8 mouse cellular contexts compared by ENCODE assay signal in the genomic region with DNA sequence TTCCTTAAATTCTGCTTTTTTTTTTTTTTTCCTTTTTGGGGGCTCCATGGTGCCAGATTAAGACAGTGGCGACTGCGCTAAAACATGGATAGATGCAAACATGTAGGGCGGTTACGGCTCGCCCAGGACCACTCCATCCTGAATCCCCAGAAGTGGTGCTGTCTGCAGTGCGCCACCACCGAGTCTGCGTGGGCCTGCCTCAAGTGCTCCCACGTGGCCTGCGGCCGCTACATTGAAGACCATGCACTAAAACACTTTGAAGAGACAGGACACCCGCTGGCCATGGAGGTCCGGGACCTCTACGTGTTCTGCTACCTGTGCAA. TPM values are rescaled to one million over a fixed set of nuclear protein-coding genes. Genes with fewer than 3 reads are reported as not detected.
DNase-seq lines count a peak whose midpoint lies in the region; ATAC-seq lines count a peak whose summit lies in the region.

No protein-coding gene starts in this region.

- peak overlapping the region; percentile 51; the same call in 1 of the 2 replicates for H3K9ac ChIP-seq in kidney, embryonic 14.5 days (ENCODE audit: low read depth, low read length)
- H3K9ac ChIP-seq in embryonic facial prominence, embryonic 11.5 days (replicated peaks; ENCODE audit: low read length), result peak overlapping the region; percentile 61; the same call in 1 of the 2 replicates
- H3K9ac ChIP-seq in hindbrain, embryonic 13.5 days, result peak overlapping the region; percentile 66
- peak overlapping the region; percentile 61; the same call in 1 of the 2 replicates for H3K9ac ChIP-seq in midbrain, embryonic 13.5 days (replicated peaks)

- H3K27ac ChIP-seq in kidney, embryonic 14.5 days (ENCODE audit: low read depth, low read length), result no peak overlapping the region
- no peak overlapping the region for H3K27ac ChIP-seq in embryonic facial prominence, embryonic 11.5 days (replicated peaks; ENCODE audit: low read depth, low read length)
- H3K27ac ChIP-seq in hindbrain, embryonic 13.5 days, result no peak overlapping the region
- H3K27ac ChIP-seq in midbrain, embryonic 13.5 days, result no peak overlapping the region

- WGBS in kidney, embryonic 14.5 days, result 10% methylated on average over 14 of the region's 14 CpGs
- WGBS in embryonic facial prominence, embryonic 11.5 days, result 6% methylated on average over 14 of the region's 14 CpGs
- WGBS in hindbrain, embryonic 13.5 days, result 10% methylated on average over 14 of the region's 14 CpGs
- WGBS in midbrain, embryonic 13.5 days, result 12% methylated on average over 14 of the region's 14 CpGs

- peaks cover 2% of the 10 kb centered on the region; the same call in 1 of the 2 replicates for H3K36me3 ChIP-seq in kidney, embryonic 14.5 days (ENCODE audit: control insufficient read depth, insufficient read depth, low read length)
- H3K36me3 ChIP-seq in embryonic facial prominence, embryonic 11.5 days (replicated peaks; ENCODE audit: control insufficient read depth, insufficient read depth, low read depth, low read length), result no peaks in the 10 kb centered on the region; the same call in 1 of the 2 replicates
- H3K36me3 ChIP-seq in hindbrain, embryonic 13.5 days, result peaks cover 17% of the 10 kb centered on the region
- peaks cover 28% of the 10 kb centered on the region for H3K36me3 ChIP-seq in midbrain, embryonic 13.5 days

- H3K4me2 ChIP-seq in kidney, embryonic 14.5 days (replicated peaks; ENCODE audit: low read depth, low read length), result peak overlapping the region; percentile 92
- peak overlapping the region; percentile 88 for H3K4me2 ChIP-seq in embryonic facial prominence, embryonic 11.5 days (ENCODE audit: low read depth, low read length)
- H3K4me2 ChIP-seq in hindbrain, embryonic 13.5 days, result peak overlapping the region; percentile 72
- H3K4me2 ChIP-seq in midbrain, embryonic 13.5 days (replicated peaks), result peak overlapping the region; percentile 64

- no peaks in the 10 kb centered on the region for H3K9me3 ChIP-seq in kidney, embryonic 14.5 days (ENCODE audit: control insufficient read depth, low read length)
- no peaks in the 10 kb centered on the region for H3K9me3 ChIP-seq in embryonic facial prominence, embryonic 11.5 days (replicated peaks; ENCODE audit: control insufficient read depth, low read length)
- no peaks in the 10 kb centered on the region for H3K9me3 ChIP-seq in hindbrain, embryonic 13.5 days
- H3K9me3 ChIP-seq in midbrain, embryonic 13.5 days, result no peaks in the 10 kb centered on the region

- H3K4me3 ChIP-seq in kidney, embryonic 14.5 days (ENCODE audit: low read length), result peak overlapping the region; percentile 45
- H3K4me3 ChIP-seq in embryonic facial prominence, embryonic 11.5 days (ENCODE audit: low read depth, low read length), result peak overlapping the region; percentile 35
- H3K4me3 ChIP-seq in hindbrain, embryonic 13.5 days, result peak overlapping the region; percentile 39
- H3K4me3 ChIP-seq in midbrain, embryonic 13.5 days (replicated peaks), result peak overlapping the region; percentile 31

- peak; percentile 71 for ATAC-seq in kidney, embryonic 14.5 days (ENCODE audit: low FRiP score, low TSS enrichment)
- ATAC-seq in embryonic facial prominence, embryonic 11.5 days (replicated peaks; ENCODE audit: insufficient number of reproducible peaks, low FRiP score, low TSS enrichment, low read depth), result peak; percentile 42; the same call in 1 of the 2 replicates
- peak; percentile 62 for ATAC-seq in hindbrain, embryonic 13.5 days (ENCODE audit: low FRiP score)
- ATAC-seq in midbrain, embryonic 13.5 days, result peak; percentile 64
- ATAC-seq in CD4-positive, CD25-positive, alpha-beta regulatory T cell, adult 4 months, result no peak

- H3K27me3 ChIP-seq in kidney, embryonic 14.5 days (ENCODE audit: control insufficient read depth, insufficient read depth, low read length), result peaks cover 3% of the 10 kb centered on the region; the same call in 1 of the 2 replicates
- no peaks in the 10 kb centered on the region for H3K27me3 ChIP-seq in embryonic facial prominence, embryonic 11.5 days (ENCODE audit: control insufficient read depth, insufficient read depth, low read length)
- peaks cover 19% of the 10 kb centered on the region; the same call in 1 of the 2 replicates for H3K27me3 ChIP-seq in hindbrain, embryonic 13.5 days
- peaks cover 27% of the 10 kb centered on the region for H3K27me3 ChIP-seq in midbrain, embryonic 13.5 days

- no peak for DNase-seq in kidney, postnatal 10 days
- DNase-seq in embryonic facial prominence, embryonic 11.5 days (ENCODE audit: low spot score), result peak; percentile 13
- no peak for DNase-seq in frontal cortex, postnatal 36 days (ENCODE audit: low spot score in 2 of 2)
- no peak for DNase-seq in frontal cortex, postnatal 14 days (ENCODE audit: low spot score in 2 of 2)

- peaks cover 11% of the 10 kb centered on the region for H3K4me1 ChIP-seq in kidney, embryonic 14.5 days (ENCODE audit: control insufficient read depth, insufficient read depth, low read length)
- peaks cover 10% of the 10 kb centered on the region for H3K4me1 ChIP-seq in embryonic facial prominence, embryonic 11.5 days (ENCODE audit: control insufficient read depth, insufficient read depth, low read length)
- peaks cover 28% of the 10 kb centered on the region for H3K4me1 ChIP-seq in hindbrain, embryonic 13.5 days (replicated peaks)
- H3K4me1 ChIP-seq in midbrain, embryonic 13.5 days (replicated peaks), result peaks cover 26% of the 10 kb centered on the region

RNA-seq across cellular contexts. Expression of a gene that starts 16.2 kb away (rescaled TPM):
- 415 and 493 TPM in 2 replicates for polyA plus RNA-seq in kidney, embryonic 14.5 days (2014; fragmentation: Nextera tagmentation; extraction: Ambion mirVana)
- 394 and 398 TPM in 2 replicates for polyA plus RNA-seq in embryonic facial prominence, embryonic 11.5 days (2014; fragmentation: Nextera tagmentation; extraction: Ambion mirVana)
- polyA plus RNA-seq in hindbrain, embryonic 13.5 days (2015; fragmentation: Nextera tagmentation; extraction: Ambion mirVana), result 289 and 295 TPM in 2 replicates
- 285 and 287 TPM in 2 replicates for polyA plus RNA-seq in midbrain, embryonic 13.5 days (2015; fragmentation: Nextera tagmentation; extraction: Ambion mirVana)
- polyA plus RNA-seq in CD4-positive, CD25-positive, alpha-beta regulatory T cell, adult 4 months (2017; shearing (Covaris generic)), result 100 to 1,000 TPM; 264 to 319 TPM

RNA-seq across cellular contexts. Expression of a gene that starts 16.9 kb away (rescaled TPM):
- polyA plus RNA-seq in kidney, embryonic 14.5 days (2014; fragmentation: Nextera tagmentation; extraction: Ambion mirVana), result 2.9 and 4.6 TPM in 2 replicates
- polyA plus RNA-seq in embryonic facial prominence, embryonic 11.5 days (2014; fragmentation: Nextera tagmentation; extraction: Ambion mirVana), result 3.5 and 3.6 TPM in 2 replicates
- 28.6 and 32.9 TPM in 2 replicates for polyA plus RNA-seq in hindbrain, embryonic 13.5 days (2015; fragmentation: Nextera tagmentation; extraction: Ambion mirVana)
- 26.9 and 28.0 TPM in 2 replicates for polyA plus RNA-seq in midbrain, embryonic 13.5 days (2015; fragmentation: Nextera tagmentation; extraction: Ambion mirVana)
- under 1 TPM; 0.16 to 0.49 TPM for polyA plus RNA-seq in CD4-positive, CD25-positive, alpha-beta regulatory T cell, adult 4 months (2017; shearing (Covaris generic))

RNA-seq across cellular contexts. Expression of a gene that starts 22.3 kb away (rescaled TPM):
- polyA plus RNA-seq in kidney, embryonic 14.5 days (2014; fragmentation: Nextera tagmentation; extraction: Ambion mirVana), result 0.55 and 1.2 TPM in 2 replicates
- 1.7 and 2.4 TPM in 2 replicates for polyA plus RNA-seq in embryonic facial prominence, embryonic 11.5 days (2014; fragmentation: Nextera tagmentation; extraction: Ambion mirVana)
- 0.52 and 0.71 TPM in 2 replicates for polyA plus RNA-seq in hindbrain, embryonic 13.5 days (2015; fragmentation: Nextera tagmentation; extraction: Ambion mirVana)
- polyA plus RNA-seq in midbrain, embryonic 13.5 days (2015; fragmentation: Nextera tagmentation; extraction: Ambion mirVana), result 0.62 and 0.66 TPM in 2 replicates
- not detected for polyA plus RNA-seq in CD4-positive, CD25-positive, alpha-beta regulatory T cell, adult 4 months (2017; shearing (Covaris generic))

RNA-seq across cellular contexts. Expression of a gene that starts 22.6 kb away (rescaled TPM):
- 0.99 and 1.3 TPM in 2 replicates for polyA plus RNA-seq in kidney, embryonic 14.5 days (2014; fragmentation: Nextera tagmentation; extraction: Ambion mirVana)
- 0.27 and 0.89 TPM in 2 replicates for polyA plus RNA-seq in embryonic facial prominence, embryonic 11.5 days (2014; fragmentation: Nextera tagmentation; extraction: Ambion mirVana)
- 0.43 and 0.52 TPM in 2 replicates for polyA plus RNA-seq in hindbrain, embryonic 13.5 days (2015; fragmentation: Nextera tagmentation; extraction: Ambion mirVana)
- 1.0 TPM in 2 replicates for polyA plus RNA-seq in midbrain, embryonic 13.5 days (2015; fragmentation: Nextera tagmentation; extraction: Ambion mirVana)
- not detected for polyA plus RNA-seq in CD4-positive, CD25-positive, alpha-beta regulatory T cell, adult 4 months (2017; shearing (Covaris generic))

RNA-seq across cellular contexts. Expression of a gene that starts 41.5 kb away (rescaled TPM):
- 6.6 and 8.1 TPM in 2 replicates for polyA plus RNA-seq in kidney, embryonic 14.5 days (2014; fragmentation: Nextera tagmentation; extraction: Ambion mirVana)
- polyA plus RNA-seq in embryonic facial prominence, embryonic 11.5 days (2014; fragmentation: Nextera tagmentation; extraction: Ambion mirVana), result 4.3 and 5.2 TPM in 2 replicates
- 8.6 and 9.1 TPM in 2 replicates for polyA plus RNA-seq in hindbrain, embryonic 13.5 days (2015; fragmentation: Nextera tagmentation; extraction: Ambion mirVana)
- polyA plus RNA-seq in midbrain, embryonic 13.5 days (2015; fragmentation: Nextera tagmentation; extraction: Ambion mirVana), result 10.0 and 10.8 TPM in 2 replicates
- polyA plus RNA-seq in CD4-positive, CD25-positive, alpha-beta regulatory T cell, adult 4 months (2017; shearing (Covaris generic)), result under 1 TPM; 0.43 to 0.78 TPM
